Mouse (Mus musculus): ENCODE data around the gene Matn4.

DNA sequence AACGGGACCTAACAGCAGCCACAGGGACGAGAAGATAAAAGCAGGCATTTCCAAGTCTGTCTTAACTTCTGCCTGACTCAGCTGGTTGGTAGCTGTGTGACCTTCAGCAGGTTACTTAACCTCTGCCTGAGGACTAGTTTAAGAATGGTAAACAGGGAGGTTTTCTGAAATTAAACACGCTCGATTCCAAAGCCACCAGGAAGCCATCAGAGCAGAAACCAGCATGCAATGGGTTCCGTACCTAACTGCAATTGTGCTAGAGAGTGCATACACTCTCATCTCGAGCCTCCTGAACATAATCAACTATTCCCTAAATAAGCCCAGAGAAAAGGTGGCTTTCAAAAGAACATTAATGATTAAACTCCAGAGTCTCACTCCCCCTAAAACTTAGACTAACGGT lies 36.8 kb upstream of the Matn4 start:
- TF ChIP-seq CTCF (IDR thresholded peaks at IDR 0.05; ENCODE audit: borderline replicate concordance, control insufficient read depth, extremely low read depth, insufficient read depth, low read length, poor library complexity) (no peak), POLR2A (IDR thresholded peaks at IDR 0.05; ENCODE audit: control insufficient read depth, extremely low read depth, insufficient read depth, low read length, poor library complexity) (no peak)
